ENCODE assay signal across 8 mouse cellular contexts in genomic region chr5:138993371-138994107, GRCm38 (mm10). TPM values are rescaled to one million over a fixed set of nuclear protein-coding genes. Genes with fewer than 3 reads are reported as not detected.
DNase-seq lines count a peak whose midpoint lies in the region; ATAC-seq and TF ChIP-seq lines count a peak whose summit lies in the region.

No protein-coding gene starts in this region.

- H3K9me3 ChIP-seq in forebrain, embryonic 11.5 days (ENCODE audit: control insufficient read depth, low read length), result no peaks in the 10 kb centered on the region
- no peaks in the 10 kb centered on the region for H3K9me3 ChIP-seq in limb, embryonic 10.5 days (replicated peaks)
- H3K9me3 ChIP-seq in neural tube, embryonic 13.5 days, result no peaks in the 10 kb centered on the region

- 0 out of 2 replicates have a peak, but pooled peaks cover 5% of the 10 kb centered on the region for H3K4me1 ChIP-seq in thymus, adult 2 months (replicated peaks; ENCODE audit: control insufficient read depth, insufficient read depth, low read length)
- H3K4me1 ChIP-seq in forebrain, embryonic 11.5 days (replicated peaks; ENCODE audit: control insufficient read depth, insufficient read depth, low read length), result peaks cover 35% of the 10 kb centered on the region
- peaks cover 68% of the 10 kb centered on the region for H3K4me1 ChIP-seq in limb, embryonic 10.5 days
- H3K4me1 ChIP-seq in neural tube, embryonic 13.5 days (replicated peaks), result peaks cover 77% of the 10 kb centered on the region

- TF ChIP-seq POLR2A in thymus, adult 2 months (IDR thresholded peaks at IDR 0.05; ENCODE audit: control insufficient read depth, extremely low read depth, insufficient read depth, low read length, poor library complexity), result no peak

- no peak for TF ChIP-seq CTCF in thymus, adult 2 months (IDR thresholded peaks at IDR 0.05; ENCODE audit: borderline replicate concordance, control insufficient read depth, extremely low read depth, insufficient read depth, low read length, poor library complexity)

- no peak for ATAC-seq in forebrain, embryonic 11.5 days (replicated peaks; ENCODE audit: low FRiP score)
- ATAC-seq in neural tube, embryonic 13.5 days (ENCODE audit: low read depth), result no peak
- ATAC-seq in activated CD4-positive, CD25-positive, alpha-beta regulatory T cell, adult 4 months, result no peak

- DNase-seq in thymus, adult 2 months, result no peak
- DNase-seq in thymus, adult 18-20 months, result no peak
- no peak for DNase-seq in forebrain, embryonic 11.5 days (ENCODE audit: low spot score)
- DNase-seq in limb, embryonic 10.5 days (ENCODE audit: low spot score), result peak; percentile 64
- DNase-seq in thymus, postnatal 14 days, result no peak
- DNase-seq in testis, postnatal 10 days (ENCODE audit: low spot score), result no peak

- no peak overlapping the region for H3K27ac ChIP-seq in thymus, adult 2 months (ENCODE audit: control insufficient read depth, insufficient read depth, low read length)
- H3K27ac ChIP-seq in forebrain, embryonic 11.5 days (ENCODE audit: low read depth, low read length), result no peak overlapping the region
- peak overlapping the region; percentile 81 for H3K27ac ChIP-seq in limb, embryonic 10.5 days
- H3K27ac ChIP-seq in neural tube, embryonic 13.5 days (replicated peaks), result peak overlapping the region; percentile 93; the same call in 1 of the 2 replicates

- peak overlapping the region; percentile 89 for H3K4me2 ChIP-seq in forebrain, embryonic 11.5 days (ENCODE audit: low read depth, low read length, severe bottlenecking)
- H3K4me2 ChIP-seq in neural tube, embryonic 13.5 days, result peak overlapping the region; percentile 96

- H3K9ac ChIP-seq in forebrain, embryonic 11.5 days (ENCODE audit: low read length), result peak overlapping the region; percentile 66
- H3K9ac ChIP-seq in neural tube, embryonic 13.5 days, result peak overlapping the region; percentile 90

- no peaks in the 10 kb centered on the region for H3K36me3 ChIP-seq in thymus, adult 2 months (ENCODE audit: control insufficient read depth, insufficient read depth, low read length)
- H3K36me3 ChIP-seq in forebrain, embryonic 11.5 days (ENCODE audit: control insufficient read depth, insufficient read depth, low read length), result no peaks in the 10 kb centered on the region
- no peaks in the 10 kb centered on the region for H3K36me3 ChIP-seq in limb, embryonic 10.5 days
- no peaks in the 10 kb centered on the region for H3K36me3 ChIP-seq in neural tube, embryonic 13.5 days

- H3K27me3 ChIP-seq in thymus, adult 2 months (ENCODE audit: control insufficient read depth, insufficient read depth, low read length), result peaks cover 31% of the 10 kb centered on the region
- peaks cover 60% of the 10 kb centered on the region for H3K27me3 ChIP-seq in forebrain, embryonic 11.5 days (ENCODE audit: control insufficient read depth, insufficient read depth, low read length)
- H3K27me3 ChIP-seq in limb, embryonic 10.5 days (ENCODE audit: low read depth, poor library complexity, severe bottlenecking), result peaks cover 99% of the 10 kb centered on the region
- peaks cover 59% of the 10 kb centered on the region for H3K27me3 ChIP-seq in neural tube, embryonic 13.5 days

- 3% methylated on average over 40 of the region's 40 CpGs for WGBS in thymus, adult 2 months
- WGBS in forebrain, embryonic 11.5 days, result under 1% methylated on average over 40 of the region's 40 CpGs
- WGBS in limb, embryonic 10.5 days, result under 1% methylated on average over 40 of the region's 40 CpGs
- WGBS in neural tube, embryonic 13.5 days, result under 1% methylated on average over 40 of the region's 40 CpGs

- peak overlapping the region; percentile 19; the same call in 1 of the 2 replicates for H3K4me3 ChIP-seq in thymus, adult 2 months (ENCODE audit: control insufficient read depth, insufficient read depth, low read length)
- peak overlapping the region; percentile 57 for H3K4me3 ChIP-seq in forebrain, embryonic 11.5 days (ENCODE audit: low read depth, low read length)
- peak overlapping the region; percentile 70 for H3K4me3 ChIP-seq in limb, embryonic 10.5 days
- peak overlapping the region; percentile 77 for H3K4me3 ChIP-seq in neural tube, embryonic 13.5 days

RNA-seq across cellular contexts. Expression of gene Pdgfa, which starts 3.6 kb away (rescaled TPM):
- polyA plus RNA-seq in thymus, adult 2 months (2012; rRNA removed), result 10.7 and 12.6 TPM in 2 replicates
- polyA plus RNA-seq in forebrain, embryonic 11.5 days (2014; fragmentation: Nextera tagmentation; extraction: Ambion mirVana), result 8.8 and 9.4 TPM in 2 replicates
- 26.8 and 28.8 TPM in 2 replicates for polyA plus RNA-seq in limb, embryonic 10.5 days (2016; fragmentation: Nextera tagmentation; extraction: Ambion mirVana)
- 17.6 and 19.5 TPM in 2 replicates for polyA plus RNA-seq in neural tube, embryonic 13.5 days (2015; fragmentation: Nextera tagmentation; extraction: Ambion mirVana)
- polyA plus RNA-seq in activated CD4-positive, CD25-positive, alpha-beta regulatory T cell, adult 4 months (2017; shearing (Covaris generic)), result not detected

Comparison
In these comparisons a context has a peak if more than half of its experiments do, and no peak if none do; other contexts are left out.
1. H3K27ac ChIP-seq: peak in limb, embryonic 10.5 days (single experiment) and neural tube, embryonic 13.5 days (single experiment); none in thymus, adult 2 months (single experiment) and forebrain, embryonic 11.5 days (single experiment).
2. H3K4me3 ChIP-seq: peak in every context shown above with its lines; median percentile 77 in neural tube, embryonic 13.5 days; 70 in limb, embryonic 10.5 days; 57 in forebrain, embryonic 11.5 days; 19 in thymus, adult 2 months.